Mouse (Mus musculus) liver, postnatal 0 days (tissue): ENCODE measurements around the gene a.

ENCODE experiments used
- CTCF ChIP-seq: sonication (generic); IDR thresholded peaks from 2 replicates; pipeline ENCODE4 v1.5.1; 2016; ENCODE audit warnings: antibody characterized with exemption, low read depth
- EP300 ChIP-seq: IDR thresholded peaks from 2 replicates; pipeline ENCODE4 v1.6.1; 2016; ENCODE audit warnings: antibody characterized with exemption, low read depth, mild to moderate bottlenecking

GRCm38 (mm10) chr2:155012991-155013390 is 221.8 kb downstream of the a start:
- TF ChIP-seq CTCF (no peak), EP300 (no peak)
